In genomic region chr16:37790008-37790780, GRCm38 (mm10) we compare ENCODE assay signal across 11 mouse cellular contexts. TPM values are rescaled to one million over a fixed set of nuclear protein-coding genes. Genes with fewer than 3 reads are reported as not detected.
DNase-seq lines count a peak whose midpoint lies in the region; ATAC-seq and TF ChIP-seq lines count a peak whose summit lies in the region.
"Had no signal": no experiment of that assay in that cellular context is flagged by ENCODE, and none has a peak within 500 bp of the region (broad histone marks: within the 10 kb centered on the region; RNA-seq: fewer than 3 reads in every experiment).

No protein-coding gene starts in this region.

- H3K27me3 ChIP-seq in heart, adult 2 months (ENCODE audit: control insufficient read depth, insufficient read depth, low read length): 0 out of 2 replicates have a peak, but pooled peaks cover 1% of the 10 kb centered on the region
- H3K27me3 ChIP-seq in neural tube, embryonic 13.5 days: no peaks in the 10 kb centered on the region
- H3K27me3 ChIP-seq: stomach, embryonic 15.5 days had no signal

- TF ChIP-seq CTCF in heart, adult 2 months (IDR thresholded peaks at IDR 0.05): no peak

- peaks cover 2% of the 10 kb centered on the region for H3K79me2 ChIP-seq in heart, adult 2 months (replicated peaks; ENCODE audit: control insufficient read depth, insufficient read depth, low read length)

- TF ChIP-seq POLR2A in heart, adult 2 months (IDR thresholded peaks at IDR 0.05; ENCODE audit: insufficient read depth, low read depth, low read length): no peak

- intact Hi-C loops in heart, adult 2 months (cut with DNase I): no loop called here
- intact Hi-C loops in heart, postnatal 25 days (cut with DNase I): no loop called here
- intact Hi-C loops in left cerebral cortex, postnatal 10 days (cut with DNase I): no loop called here

- ATAC-seq in neural tube, embryonic 13.5 days (ENCODE audit: low read depth): no peak

- peak overlapping the region; percentile 69 for H3K27ac ChIP-seq in heart, adult 2 months
- peak overlapping the region; percentile 9; the same call in 1 of the 2 replicates for H3K27ac ChIP-seq in neural tube, embryonic 13.5 days (replicated peaks)

- no peak for TF ChIP-seq EP300 in heart, adult 2 months (IDR thresholded peaks at IDR 0.05; ENCODE audit: insufficient read depth, low read depth, low read length)

- peaks cover 24% of the 10 kb centered on the region for H3K4me1 ChIP-seq in heart, adult 2 months (ENCODE audit: control insufficient read depth, insufficient read depth, low read length)
- H3K4me1 ChIP-seq in neural tube, embryonic 13.5 days (replicated peaks): peaks cover 70% of the 10 kb centered on the region

- 63% methylated on average over 12 of the region's 12 CpGs for WGBS in heart, adult 2 months
- 84% methylated on average over 12 of the region's 12 CpGs for WGBS in neural tube, embryonic 13.5 days

- H3K36me3 ChIP-seq in heart, adult 2 months (ENCODE audit: control insufficient read depth, insufficient read depth, low read length): peaks cover 3% of the 10 kb centered on the region
- H3K36me3 ChIP-seq in neural tube, embryonic 13.5 days: 0 out of 2 replicates have a peak, but pooled peaks cover 2% of the 10 kb centered on the region
- H3K36me3 ChIP-seq: stomach, embryonic 15.5 days had no signal

- no peak overlapping the region for H3K9ac ChIP-seq in heart, adult 2 months (ENCODE audit: low read depth, low read length)
- H3K9ac ChIP-seq in neural tube, embryonic 13.5 days: no peak overlapping the region
- H3K9ac ChIP-seq: stomach, embryonic 15.5 days had no signal

- no peak overlapping the region for H3K4me2 ChIP-seq in neural tube, embryonic 13.5 days
- H3K4me2 ChIP-seq: stomach, embryonic 15.5 days had no signal

- peak in 1 of 2 experiments; percentile 54 for DNase-seq in heart, adult 2 months
- no peak for DNase-seq in heart, postnatal 25 days (ENCODE audit: low spot score)
- no peak for DNase-seq in neural tube, embryonic 10.5 days (ENCODE audit: extremely low spot score, low spot score)
- peak; percentile 67 for DNase-seq in heart, adult 8-10 months (ENCODE audit: low spot score)
- DNase-seq in lung, postnatal 36 days: peak; percentile 32
- no peak for DNase-seq in urinary bladder, postnatal 14 days (ENCODE audit: low spot score)
- DNase-seq in left cerebral cortex, postnatal 10 days (ENCODE audit: extremely low spot score in 1 of 2, low spot score in 2 of 2): no peak
- DNase-seq: embryo, embryonic 11 days; gastrocnemius, postnatal 36 days had no signal

- no peaks in the 10 kb centered on the region for H3K9me3 ChIP-seq in neural tube, embryonic 13.5 days
- H3K9me3 ChIP-seq: stomach, embryonic 15.5 days had no signal

- no peak overlapping the region for H3K4me3 ChIP-seq in heart, adult 2 months
- no peak overlapping the region for H3K4me3 ChIP-seq in neural tube, embryonic 13.5 days
- H3K4me3 ChIP-seq: stomach, embryonic 15.5 days had no signal

RNA-seq across cellular contexts. Expression of gene Fstl1, which starts 13.5 kb away (rescaled TPM):
- 10 to 100 TPM; 43.6 to 57.6 TPM for total RNA-seq in heart, adult 2 months (2021)
- 39.7 and 68.4 TPM in 2 replicates for polyA plus RNA-seq in heart, adult 2 months (2012; rRNA removed)
- total RNA-seq in heart, postnatal 25 days (2021): 100 to 1,000 TPM; 107 to 122 TPM
- 156 and 165 TPM in 2 replicates for polyA plus RNA-seq in neural tube, embryonic 13.5 days (2015; fragmentation: Nextera tagmentation; extraction: Ambion mirVana)
- total RNA-seq in heart, adult 8-10 months (2022): 10 to 100 TPM; 36.4 to 46.9 (median 43.4) TPM
- 10 to 100 TPM; 67.0 to 71.9 TPM for total RNA-seq in left cerebral cortex, postnatal 10 days (2021)

Comparison
In these comparisons a context has a peak if more than half of its experiments do, and no peak if none do; other contexts are left out.
1. DNase-seq: peak in heart, adult 8-10 months (single experiment) and lung, postnatal 36 days (single experiment); none in heart, postnatal 25 days (single experiment), neural tube, embryonic 10.5 days (single experiment), urinary bladder, postnatal 14 days (single experiment) and left cerebral cortex, postnatal 10 days (0 of 2).